Mouse (Mus musculus) left cerebral cortex, adult 2 months (tissue): ENCODE measurements around the gene Rasl12. TPM values are rescaled to one million over a fixed set of nuclear protein-coding genes. Genes with fewer than 3 reads are reported as not detected.

ENCODE experiments used
- DNase-seq, 2 experiments: peaks; one replicate each; pipeline ENCODE4 v3.0.0; 2021 to 2022; ENCODE audit warnings: low spot score in 2 of 2, mixed read lengths in 1 of 2; ENCODE audit errors: extremely low spot score in 1 of 2
- H3K27ac ChIP-seq: fragments of 200-600 bp; 2 replicates; pipeline ENCODE4 v1.8.1; 2022
- H3K4me3 ChIP-seq: fragments of 200-600 bp; 2 replicates; pipeline ENCODE4 v1.8.1; 2022
- CTCF ChIP-seq: fragments of 200-600 bp; IDR thresholded peaks from 2 replicates; pipeline ENCODE4 v1.8.1; 2022; ENCODE audit warnings: antibody characterized with exemption, mild to moderate bottlenecking, moderate library complexity
- intact Hi-C: fragments of 180-260 bp; cut with DNase I; formaldehyde crosslinking; loops from one replicate; pipeline ENCODE4 v1.15.1; 2025
- total RNA-seq, 2 experiments: library from RNA; stranded (reverse); gene quantifications; 2 replicates each; pipeline ENCODE4 v1.2.3; 2021

Rasl12 gene
- total RNA-seq, 2 experiments from 2014 or later, result 2.3 to 3.2 TPM

DNA sequence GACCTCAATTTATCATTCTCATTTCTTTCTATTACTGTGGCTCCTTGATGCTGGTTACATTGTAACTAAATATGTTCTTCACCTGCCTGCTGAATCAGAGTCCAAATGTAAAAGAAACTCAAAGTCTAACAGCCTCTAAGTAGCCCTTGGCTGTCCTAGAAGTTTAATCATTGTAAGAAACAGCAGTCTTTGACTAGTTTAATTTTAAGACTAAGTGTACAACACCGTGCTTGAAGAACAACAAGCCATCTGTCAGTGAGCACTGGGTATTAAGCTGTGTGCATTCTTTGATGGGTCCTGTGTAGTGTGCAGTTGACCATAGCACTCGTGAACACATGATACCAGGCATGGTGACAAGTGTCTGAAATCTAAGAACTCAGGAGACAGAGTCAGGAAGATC is 29.2 kb downstream of the Rasl12 start:
- intact Hi-C loops, result no loop called here
- no peak for TF ChIP-seq CTCF
- DNase-seq, result no peak
- H3K27ac ChIP-seq, result no peak overlapping the region
- H3K4me3 ChIP-seq, result no peak overlapping the region

DNA sequence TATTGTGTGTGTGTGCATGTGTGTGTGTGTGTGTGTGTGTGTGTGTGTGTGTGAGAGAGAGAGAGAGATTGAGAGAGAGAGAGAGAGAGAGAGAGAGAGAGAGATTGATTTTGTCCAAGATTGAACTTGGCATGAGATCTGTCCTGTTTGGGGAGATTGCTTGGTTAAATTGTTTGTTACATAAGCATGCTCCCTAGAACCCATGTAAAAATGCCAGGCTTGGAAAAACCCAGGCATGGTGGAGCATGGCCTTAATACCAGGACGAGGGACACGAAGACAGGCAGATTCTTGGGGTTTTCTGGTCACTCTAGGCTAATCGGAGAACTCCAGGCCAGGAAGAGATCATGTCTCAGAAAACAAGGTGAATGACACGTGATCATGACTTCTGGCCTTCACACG is 29.7 kb downstream of the Rasl12 start:
- Histone ChIP-seq H3K4me3 (no peak overlapping the region), H3K27ac (no peak overlapping the region)
- no peak for DNase-seq
- no peak for TF ChIP-seq CTCF
- intact Hi-C loops, result no loop called here

DNA sequence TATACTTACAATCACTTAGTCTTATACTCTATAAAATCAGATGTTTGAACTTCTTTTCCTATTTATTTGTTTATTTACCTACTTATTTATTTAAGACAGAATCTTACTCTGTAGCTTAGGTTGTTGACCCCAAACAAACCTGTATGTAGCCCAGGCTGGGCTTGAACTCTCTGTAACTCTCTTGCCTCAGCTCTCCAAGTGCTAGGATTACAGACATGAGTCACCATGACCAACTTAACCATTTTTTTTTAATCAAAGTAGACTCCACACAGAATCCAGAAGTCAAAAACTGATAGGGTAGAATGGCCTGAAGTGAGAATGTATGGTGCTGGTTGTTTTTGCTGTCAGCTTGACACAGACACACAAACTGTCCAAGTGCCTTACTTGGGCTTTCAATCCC is 32.1 kb downstream of the Rasl12 start:
- no peak for TF ChIP-seq CTCF
- H3K4me3 ChIP-seq, result no peak overlapping the region
- DNase-seq, result no peak
- no peak overlapping the region for H3K27ac ChIP-seq
- intact Hi-C loops, result no loop called here

DNA sequence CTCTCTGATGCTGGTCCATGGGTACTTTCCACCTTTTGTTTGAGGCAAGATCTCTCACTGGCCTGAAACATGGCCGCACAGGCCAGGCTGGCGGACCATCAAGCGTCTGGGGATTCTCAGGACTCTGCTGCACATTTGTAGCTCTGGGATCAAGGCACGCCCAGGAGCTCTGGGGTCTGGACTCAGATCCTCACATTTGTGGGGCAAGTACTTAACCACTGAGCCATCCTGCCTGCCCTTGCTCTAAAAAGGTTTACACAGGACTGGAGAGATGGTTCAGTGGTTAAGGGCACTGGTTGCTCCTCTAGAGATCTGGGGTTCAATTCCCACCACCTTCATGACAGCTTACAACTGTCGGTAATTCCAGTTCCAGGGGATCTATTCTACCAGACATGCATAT is 32.6 kb downstream of the Rasl12 start:
- no peak for DNase-seq
- no peak overlapping the region for H3K27ac ChIP-seq
- TF ChIP-seq CTCF, result no peak
- intact Hi-C loops, result no loop called here
- no peak overlapping the region for H3K4me3 ChIP-seq

DNA sequence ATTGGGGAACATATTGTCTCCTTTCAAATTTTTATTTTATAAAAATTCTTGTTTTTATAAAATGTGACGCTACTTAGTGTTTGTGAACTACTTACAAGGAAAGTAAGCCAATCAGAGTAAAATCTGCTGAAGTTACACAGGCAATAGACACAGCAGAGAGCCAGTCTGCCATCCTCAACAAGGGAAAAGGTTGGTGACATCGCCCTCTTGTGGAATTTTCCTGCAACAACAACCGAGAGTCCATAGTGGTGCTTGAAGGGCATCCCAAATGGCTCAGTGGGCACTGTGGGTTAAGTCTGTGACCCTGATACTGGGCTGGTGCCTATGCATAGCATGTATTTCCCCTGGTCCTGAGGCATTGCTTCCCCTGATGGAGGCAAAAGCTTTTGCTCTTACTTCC is 33.9 kb downstream of the Rasl12 start:
- Histone ChIP-seq H3K27ac (no peak overlapping the region), H3K4me3 (no peak overlapping the region)
- DNase-seq, result peak; percentile 84 to 89
- TF ChIP-seq CTCF, result peak; percentile 97
- intact Hi-C loops, result loop anchor here (1.0 kb wide), 2 partner anchors 39 to 60 kb away; no protein-coding TSS in a partner anchor

DNA sequence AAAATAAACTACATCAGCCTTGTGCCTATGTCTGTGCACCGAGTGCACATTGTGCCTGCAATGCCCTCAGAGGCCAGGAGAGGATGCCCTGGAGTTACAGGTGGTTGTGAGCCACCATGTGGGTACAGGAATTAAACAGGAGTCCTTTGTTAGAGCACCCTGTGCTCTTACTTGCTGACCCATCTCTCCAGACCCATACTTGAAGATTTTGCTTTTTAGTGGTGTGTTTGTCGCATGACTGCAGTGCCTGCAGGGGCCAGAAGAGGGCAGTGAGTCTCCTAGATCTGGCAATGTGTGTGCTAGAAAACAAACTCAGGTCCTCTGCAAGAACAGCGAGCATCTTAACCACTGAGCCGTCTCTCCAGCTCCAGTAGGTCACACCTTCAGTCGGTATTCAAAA is 35.8 kb downstream of the Rasl12 start:
- no peak overlapping the region for H3K4me3 ChIP-seq
- H3K27ac ChIP-seq, result no peak overlapping the region
- intact Hi-C loops, result no loop called here
- peak; percentile 53 for TF ChIP-seq CTCF
- DNase-seq, result peak in 1 of 2 experiments; percentile 32

DNA sequence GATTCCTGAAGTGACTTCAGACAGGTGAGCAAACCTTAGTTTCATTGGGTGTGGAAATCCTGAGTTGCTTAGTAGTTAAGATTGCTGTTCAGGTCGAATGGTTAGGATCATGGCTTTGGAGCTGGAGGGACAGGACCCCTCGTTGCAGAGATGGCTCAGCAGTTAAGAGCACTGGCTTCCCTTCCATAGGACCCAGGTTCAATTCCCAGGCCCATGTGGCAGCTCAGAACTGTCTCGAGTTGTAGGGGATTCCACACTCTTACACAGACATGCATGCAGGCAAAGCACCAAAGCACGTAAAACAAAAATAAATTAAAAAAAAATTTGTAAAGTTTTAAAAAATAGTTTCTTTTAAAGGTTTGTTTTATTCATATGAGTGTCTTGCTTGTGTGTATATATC is 36.9 kb downstream of the Rasl12 start:
- TF ChIP-seq CTCF, result no peak
- intact Hi-C loops, result loop anchor here (1.0 kb wide), 1 partner anchor 25 kb away; the partner anchor contains the start of gene Spg21
- H3K4me3 ChIP-seq, result peak overlapping the region; percentile 88
- no peak overlapping the region; the same call in 1 of the 2 replicates for H3K27ac ChIP-seq
- no peak for DNase-seq

DNA sequence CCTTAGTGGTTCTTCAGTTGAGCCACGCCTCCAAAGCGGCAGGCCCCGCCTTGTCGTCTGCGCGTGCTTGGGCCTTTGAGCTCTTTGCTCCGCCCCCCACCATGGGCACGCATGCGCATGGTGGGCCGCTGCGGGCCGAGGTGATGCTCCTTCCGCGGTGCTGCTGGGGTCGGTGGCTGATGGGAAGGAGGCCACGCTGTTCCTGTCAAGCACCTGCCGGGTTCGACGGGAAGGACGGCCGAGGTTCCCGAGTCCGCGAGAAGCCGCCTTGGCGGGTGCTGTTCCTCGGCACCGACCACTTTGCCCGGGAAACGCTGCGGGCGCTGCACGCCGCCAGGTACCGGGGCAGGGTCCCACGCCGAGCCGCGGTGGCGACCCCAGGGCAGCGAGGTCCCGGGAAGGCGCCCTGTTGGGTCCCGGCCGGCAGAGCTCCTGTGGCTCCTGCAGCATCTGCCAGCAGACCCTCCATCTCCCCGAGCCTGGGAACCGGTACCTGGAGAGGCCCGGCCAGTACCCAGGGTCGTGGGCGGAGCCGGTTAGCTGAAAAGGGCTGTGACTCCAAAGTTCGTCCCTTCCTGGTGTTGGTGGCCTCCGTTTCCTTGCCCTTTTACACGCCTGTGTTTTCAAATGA is 37.5 kb downstream of the Rasl12 start, which contains the start of gene Mtfmt:
Mtfmt (plus strand) TSS at position 112 of the 631 bp plus-strand sequence.
- H3K27ac ChIP-seq, result peak within 1 kb of the TSS; percentile 76
- intact Hi-C loops, result loop anchor here (1.0 kb wide), 1 partner anchor 25 kb away; the partner anchor contains the start of gene Spg21
- TF ChIP-seq CTCF, result no peak
- H3K4me3 ChIP-seq, result peak within 1 kb of the TSS; percentile 88
- DNase-seq, result peak; percentile 89

DNA sequence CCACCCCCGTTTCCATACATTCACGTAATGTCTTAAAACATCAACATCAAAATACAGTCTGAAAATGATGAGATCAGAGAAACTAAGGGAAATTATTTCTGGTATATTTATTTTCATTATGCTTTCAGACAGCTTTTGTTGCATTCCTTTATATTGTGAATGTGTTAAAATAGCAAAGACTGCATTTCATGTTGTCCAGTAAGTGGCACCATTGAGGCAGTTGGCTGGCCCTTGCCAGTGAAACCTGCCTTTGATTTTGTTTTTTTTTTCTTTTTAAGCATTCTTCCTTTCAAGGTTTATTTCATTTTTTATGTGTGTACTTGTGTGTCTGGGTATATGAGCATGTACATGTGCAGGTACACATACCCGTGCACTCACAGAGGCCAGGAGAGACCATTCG is 46.4 kb downstream of the Rasl12 start:
- Histone ChIP-seq H3K4me3 (no peak overlapping the region), H3K27ac (no peak overlapping the region)
- peak; percentile 21 for TF ChIP-seq CTCF
- DNase-seq, result no peak
- intact Hi-C loops, result no loop called here

DNA sequence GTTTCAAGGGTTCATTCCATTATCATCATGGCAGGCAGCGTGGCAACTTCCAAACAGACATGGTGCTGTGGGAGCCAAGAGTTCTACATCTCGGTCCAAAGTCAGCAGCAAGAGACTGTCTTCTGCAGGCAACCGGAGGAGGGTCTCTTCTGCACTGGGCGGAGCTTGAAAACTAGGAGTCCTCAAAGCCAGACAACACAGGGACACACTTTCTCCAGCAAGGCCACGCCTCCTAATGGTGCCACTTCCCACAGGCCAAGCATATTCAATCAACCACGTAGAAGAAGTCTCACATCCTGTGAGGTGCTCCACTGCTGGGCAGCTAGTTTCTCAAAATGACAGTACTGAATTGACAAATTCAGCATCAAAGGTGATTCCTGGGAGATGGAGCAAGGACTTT is 49.6 kb downstream of the Rasl12 start:
- no peak for TF ChIP-seq CTCF
- Histone ChIP-seq H3K4me3 (no peak overlapping the region), H3K27ac (no peak overlapping the region)
- intact Hi-C loops, result no loop called here
- no peak for DNase-seq

DNA sequence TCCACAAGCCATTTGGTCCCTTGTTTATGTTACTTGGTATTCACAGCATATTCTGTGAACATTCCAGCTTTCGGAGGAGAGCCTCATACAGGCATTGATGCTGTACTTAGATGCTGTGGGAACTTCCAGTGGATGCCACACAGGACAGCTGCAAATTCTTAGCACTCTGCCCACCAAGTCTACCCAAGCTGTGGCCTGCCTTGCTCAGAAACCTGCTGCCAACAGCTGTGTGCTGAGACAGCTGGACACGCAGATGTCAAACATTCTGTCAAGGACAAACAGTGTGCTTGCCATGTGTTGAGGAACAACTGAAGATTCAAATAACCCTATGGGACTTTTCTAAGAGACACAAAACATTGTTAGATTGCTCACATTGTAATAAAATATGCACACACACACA is 60.7 kb downstream of the Rasl12 start:
- Histone ChIP-seq H3K4me3 (no peak overlapping the region), H3K27ac (no peak overlapping the region)
- intact Hi-C loops, result no loop called here
- no peak for TF ChIP-seq CTCF
- no peak for DNase-seq

DNA sequence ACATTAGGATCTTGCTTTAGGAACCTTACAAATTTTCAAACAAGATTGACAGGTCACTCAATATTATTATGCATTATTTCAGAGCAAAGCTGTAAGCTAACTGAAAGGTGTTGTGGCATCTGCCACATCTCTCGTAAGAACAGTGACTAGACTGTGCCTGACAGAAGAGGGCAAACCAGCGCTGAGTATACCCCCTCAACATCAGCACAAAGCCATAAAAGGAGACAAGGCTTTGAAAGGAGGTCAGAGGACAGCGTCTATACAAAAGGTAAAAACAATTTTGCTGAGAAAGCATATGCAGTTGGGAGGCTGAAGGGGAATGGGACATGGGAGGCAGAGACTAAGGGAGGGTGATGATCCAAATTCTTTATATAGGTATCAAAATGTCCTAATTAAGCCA is 61.9 kb downstream of the Rasl12 start:
- no peak for TF ChIP-seq CTCF
- Histone ChIP-seq H3K27ac (peak overlapping the region; percentile 92), H3K4me3 (peak overlapping the region; percentile 75)
- intact Hi-C loops, result loop anchor here (1.0 to 5.0 kb wide), 2 partner anchors 25 to 122 kb away; partner anchors contain the start of genes Mtfmt and Plekho2
- DNase-seq, result no peak
